Mouse (Mus musculus): ENCODE data around the gene Nfatc2. TPM values are rescaled to one million over a fixed set of nuclear protein-coding genes. Genes with fewer than 3 reads are reported as not detected.

Nfatc2 gene
- polyA plus RNA-seq, 1 experiment from 2014 or later: 2.0 TPM

- H3K36me3 ChIP-seq (ENCODE audit: insufficient read depth, low read length): no peaks in the 10 kb centered on the region
- H3K9me3 ChIP-seq (replicated peaks; ENCODE audit: low read length): no peaks in the 10 kb centered on the region
- no peak overlapping the region for H3K4me3 ChIP-seq (replicated peaks; ENCODE audit: low read depth, low read length)
- H3K27me3 ChIP-seq (ENCODE audit: insufficient read depth, low read length): no peaks in the 10 kb centered on the region
- peaks cover 7% of the 10 kb centered on the region; the same call in 1 of the 2 replicates for H3K4me1 ChIP-seq (replicated peaks; ENCODE audit: insufficient read depth, low read length)
- WGBS: 74% methylated on average over 15 of the region's 15 CpGs
- DNase-seq (ENCODE audit: low spot score) (no peak), ATAC-seq (replicated peaks; ENCODE audit: low FRiP score, low read depth) (no peak)
- TF ChIP-seq CTCF (IDR thresholded peaks at IDR 0.05; ENCODE audit: low read depth): no peak
- H3K4me2 ChIP-seq (ENCODE audit: low read length): no peak overlapping the region
- no peak overlapping the region for H3K27ac ChIP-seq
- no peak overlapping the region for H3K9ac ChIP-seq (ENCODE audit: low read depth, low read length)
Measured at GRCm38 (mm10) chr2:168539594-168540222, 61.7 kb downstream of the Nfatc2 start.

GRCm38 (mm10) chr2:168539026-168539425, 62.4 kb downstream of the Nfatc2 start:
- no peak for TF ChIP-seq CTCF (IDR thresholded peaks at IDR 0.05; ENCODE audit: low read depth)
- 93% methylated on average over 6 of the region's 6 CpGs for WGBS
- H3K27me3 ChIP-seq (ENCODE audit: insufficient read depth, low read length): no peaks in the 10 kb centered on the region
- H3K4me3 ChIP-seq (replicated peaks; ENCODE audit: low read depth, low read length): no peak overlapping the region
- H3K9me3 ChIP-seq (replicated peaks; ENCODE audit: low read length): no peaks in the 10 kb centered on the region
- no peak overlapping the region for H3K9ac ChIP-seq (ENCODE audit: low read depth, low read length)
- peaks cover 3% of the 10 kb centered on the region; the same call in 1 of the 2 replicates for H3K4me1 ChIP-seq (replicated peaks; ENCODE audit: insufficient read depth, low read length)
- no peak overlapping the region for H3K4me2 ChIP-seq (ENCODE audit: low read length)
- H3K36me3 ChIP-seq (ENCODE audit: insufficient read depth, low read length): no peaks in the 10 kb centered on the region
- no peak overlapping the region for H3K27ac ChIP-seq
- no peak for ATAC-seq (replicated peaks; ENCODE audit: low FRiP score, low read depth)
- no peak for DNase-seq (ENCODE audit: low spot score)

- DNase-seq (ENCODE audit: low spot score): no peak
- Histone ChIP-seq H3K27ac (no peak overlapping the region), H3K9me3 (replicated peaks; ENCODE audit: low read length) (no peaks in the 10 kb centered on the region), H3K36me3 (ENCODE audit: insufficient read depth, low read length) (no peaks in the 10 kb centered on the region), H3K4me3 (replicated peaks; ENCODE audit: low read depth, low read length) (no peak overlapping the region), H3K9ac (ENCODE audit: low read depth, low read length) (no peak overlapping the region), H3K4me2 (ENCODE audit: low read length) (no peak overlapping the region), H3K27me3 (ENCODE audit: insufficient read depth, low read length) (no peaks in the 10 kb centered on the region), H3K4me1 (replicated peaks; ENCODE audit: insufficient read depth, low read length) (no peaks in the 10 kb centered on the region; the same call in 1 of the 2 replicates)
- WGBS: 47% methylated on average over 15 of the region's 15 CpGs
- no peak for TF ChIP-seq CTCF (IDR thresholded peaks at IDR 0.05; ENCODE audit: low read depth)
- ATAC-seq (replicated peaks; ENCODE audit: low FRiP score, low read depth): no peak
Measured at GRCm38 (mm10) chr2:168532061-168532833, 69.2 kb downstream of the Nfatc2 start.

- no peak for TF ChIP-seq CTCF (IDR thresholded peaks at IDR 0.05; ENCODE audit: low read depth)
- no peaks in the 10 kb centered on the region for H3K36me3 ChIP-seq (ENCODE audit: insufficient read depth, low read length)
- no peaks in the 10 kb centered on the region for H3K27me3 ChIP-seq (ENCODE audit: insufficient read depth, low read length)
- H3K4me3 ChIP-seq (replicated peaks; ENCODE audit: low read depth, low read length): no peak overlapping the region
- no peak for DNase-seq (ENCODE audit: low spot score)
- WGBS: 68% methylated on average over 8 of the region's 8 CpGs
- peaks cover 9% of the 10 kb centered on the region for H3K4me1 ChIP-seq (replicated peaks; ENCODE audit: insufficient read depth, low read length)
- no peak overlapping the region for H3K4me2 ChIP-seq (ENCODE audit: low read length)
- no peak overlapping the region for H3K9ac ChIP-seq (ENCODE audit: low read depth, low read length)
- no peaks in the 10 kb centered on the region for H3K9me3 ChIP-seq (replicated peaks; ENCODE audit: low read length)
- H3K27ac ChIP-seq: no peak overlapping the region
- no peak for ATAC-seq (replicated peaks; ENCODE audit: low FRiP score, low read depth)
Measured at GRCm38 (mm10) chr2:168528551-168528950, 72.9 kb downstream of the Nfatc2 start.

GRCm38 (mm10) chr2:168527430-168527792, 74.0 kb downstream of the Nfatc2 start:
- H3K4me1 ChIP-seq (replicated peaks; ENCODE audit: insufficient read depth, low read length): peaks cover 9% of the 10 kb centered on the region
- no peak overlapping the region for H3K4me2 ChIP-seq (ENCODE audit: low read length)
- H3K27ac ChIP-seq: no peak overlapping the region
- H3K9me3 ChIP-seq (replicated peaks; ENCODE audit: low read length): no peaks in the 10 kb centered on the region
- 44% methylated on average over 10 of the region's 10 CpGs for WGBS
- no peak overlapping the region for H3K4me3 ChIP-seq (replicated peaks; ENCODE audit: low read depth, low read length)
- no peaks in the 10 kb centered on the region for H3K27me3 ChIP-seq (ENCODE audit: insufficient read depth, low read length)
- no peak for DNase-seq (ENCODE audit: low spot score)
- no peaks in the 10 kb centered on the region for H3K36me3 ChIP-seq (ENCODE audit: insufficient read depth, low read length)
- ATAC-seq (replicated peaks; ENCODE audit: low FRiP score, low read depth): no peak
- no peak overlapping the region for H3K9ac ChIP-seq (ENCODE audit: low read depth, low read length)
- no peak for TF ChIP-seq CTCF (IDR thresholded peaks at IDR 0.05; ENCODE audit: low read depth)

GRCm38 (mm10) chr2:168526547-168527429, 74.7 kb downstream of the Nfatc2 start:
- Histone ChIP-seq H3K4me1 (replicated peaks; ENCODE audit: insufficient read depth, low read length) (peaks cover 9% of the 10 kb centered on the region), H3K27me3 (ENCODE audit: insufficient read depth, low read length) (no peaks in the 10 kb centered on the region), H3K36me3 (ENCODE audit: insufficient read depth, low read length) (no peaks in the 10 kb centered on the region), H3K9ac (ENCODE audit: low read depth, low read length) (no peak overlapping the region), H3K27ac (no peak overlapping the region), H3K4me3 (replicated peaks; ENCODE audit: low read depth, low read length) (no peak overlapping the region), H3K9me3 (replicated peaks; ENCODE audit: low read length) (no peaks in the 10 kb centered on the region), H3K4me2 (ENCODE audit: low read length) (no peak overlapping the region)
- ATAC-seq (replicated peaks; ENCODE audit: low FRiP score, low read depth) (no peak), DNase-seq (ENCODE audit: low spot score) (no peak)
- no peak for TF ChIP-seq CTCF (IDR thresholded peaks at IDR 0.05; ENCODE audit: low read depth)
- 84% methylated on average over 18 of the region's 18 CpGs for WGBS

Data from kidney, postnatal 0 days (tissue).